Mouse (Mus musculus) spleen, adult 12 weeks (tissue): ENCODE measurements around the gene Ar.

Experiments
- DNase-seq: peaks from one replicate; pipeline ENCODE4 v3.0.0; 2022; ENCODE audit warnings: low spot score

Ar gene

GRCm38 (mm10) chrX:98148531-98149342 is at the start of gene Ar:
Gene Ar (plus strand): TSS chrX:98148769.
- DNase-seq, result no peak

- DNase-seq, result no peak
These were observed 1.3 kb downstream of the Ar start for GRCm38 (mm10) chrX:98149724-98150392.

GRCm38 (mm10) chrX:98150393-98151119 is 2.0 kb downstream of the Ar start:
- DNase-seq, result no peak

GRCm38 (mm10) chrX:98189759-98190158 is 41.2 kb downstream of the Ar start:
- DNase-seq, result no peak

GRCm38 (mm10) chrX:98205766-98206165 is 57.2 kb downstream of the Ar start:
- no peak for DNase-seq

GRCm38 (mm10) chrX:98207166-98207565 is 58.6 kb downstream of the Ar start:
- no peak for DNase-seq

- no peak for DNase-seq
These were observed 67.5 kb downstream of the Ar start for GRCm38 (mm10) chrX:98216103-98216502.

GRCm38 (mm10) chrX:98239011-98239410 is 90.4 kb downstream of the Ar start:
- DNase-seq, result no peak

- no peak for DNase-seq
These were observed 96.5 kb downstream of the Ar start for GRCm38 (mm10) chrX:98245108-98245507.

- no peak for DNase-seq
These were observed 99.8 kb downstream of the Ar start for GRCm38 (mm10) chrX:98248363-98248762.

- no peak for DNase-seq
These were observed 111.1 kb downstream of the Ar start for GRCm38 (mm10) chrX:98259620-98260019.

GRCm38 (mm10) chrX:98265755-98266154 is 117.2 kb downstream of the Ar start:
- DNase-seq, result no peak

GRCm38 (mm10) chrX:98271361-98271760 is 122.8 kb downstream of the Ar start:
- no peak for DNase-seq

- DNase-seq, result no peak
These were observed 143.2 kb downstream of the Ar start for GRCm38 (mm10) chrX:98291763-98292162.

GRCm38 (mm10) chrX:98300685-98301084 is 152.1 kb downstream of the Ar start:
- no peak for DNase-seq

- DNase-seq, result no peak
These were observed 153.4 kb downstream of the Ar start for GRCm38 (mm10) chrX:98301924-98302323.

- DNase-seq, result no peak
These were observed 167.4 kb downstream of the Ar start for GRCm38 (mm10) chrX:98315961-98316360.

GRCm38 (mm10) chrX:98317483-98317882 is 168.9 kb downstream of the Ar start:
- no peak for DNase-seq

- DNase-seq, result no peak
These were observed 174.5 kb downstream of the Ar start for GRCm38 (mm10) chrX:98323105-98323504.

- DNase-seq, result no peak
These were observed 198.9 kb downstream of the Ar start for GRCm38 (mm10) chrX:98347481-98347880.

GRCm38 (mm10) chrX:98348036-98348435 is 199.5 kb downstream of the Ar start:
- DNase-seq, result no peak
